Mouse (Mus musculus): ENCODE measurements at regions not wholly inside any gene's neighbourhood (a gene's known extent, or its start where the extent isn't known, plus 50 kb on each side); places are given as distances from the start of the nearest gene placed in this dataset.

- TF ChIP-seq CTCF (IDR thresholded peaks at IDR 0.05; ENCODE audit: borderline replicate concordance, extremely low read depth, insufficient read depth, insufficient read length) (no peak), POLR2A (IDR thresholded peaks at IDR 0.05; ENCODE audit: borderline replicate concordance, extremely low read depth, insufficient read depth, insufficient read length, poor library complexity, severe bottlenecking) (no peak)
Measured at GRCm38 (mm10) chr15:97170074-97170473, 76.8 kb upstream of the Pced1b start.
